Mouse (Mus musculus) lung, postnatal 10 days (tissue): ENCODE results near the gene Vmn2r124.
"Not testable (repeated sequence)": the region's sequence is repeated elsewhere in the genome, so short reads cannot be mapped to it uniquely, and the experiment has no call there.

Source experiments
- DNase-seq: peaks from one replicate; pipeline ENCODE4 v3.0.0; 2021

Gene Vmn2r124

GRCm38 (mm10) chr17:18049124-18049523 lies at the start of gene Vmn2r124:
Gene Vmn2r124 (plus strand): TSS chr17:18049424.
- no peak for DNase-seq

GRCm38 (mm10) chr17:18004752-18005151 lies 44.5 kb upstream of the Vmn2r124 start:
- no peak for DNase-seq

- DNase-seq = no peak
These were observed 27.8 kb upstream of the Vmn2r124 start, which contains the start of gene Fpr-rs4 for GRCm38 (mm10) chr17:18021433-18021832. Gene Fpr-rs4 (plus strand): TSS chr17:18021733.

GRCm38 (mm10) chr17:18084716-18085115 lies 35.5 kb downstream of the Vmn2r124 start, which contains the start of gene Vmn2r91:
Gene Vmn2r91 (plus strand): TSS chr17:18085016.
- not testable (repeated sequence) for DNase-seq

GRCm38 (mm10) chr17:18095626-18096025 lies 46.4 kb downstream of the Vmn2r124 start:
- DNase-seq = not testable (repeated sequence)

GRCm38 (mm10) chr17:18102265-18102664 lies 53.0 kb downstream of the Vmn2r124 start:
- DNase-seq = not testable (repeated sequence)
